Mouse (Mus musculus): ENCODE measurements at regions not wholly inside any gene's neighbourhood (a gene's known extent, or its start where the extent isn't known, plus 50 kb on each side); places are given as distances from the start of the nearest gene placed in this dataset.

- Histone ChIP-seq H3K4me1 (ENCODE audit: control insufficient read depth, insufficient read depth, insufficient read length, low read length) (no peaks in the 10 kb centered on the region), H3K4me3 (ENCODE audit: insufficient read depth, low read depth, low read length) (no peak overlapping the region), H3K27ac (replicated peaks; ENCODE audit: low read depth, low read length) (no peak overlapping the region)
These were observed 196.1 kb upstream of the Kdm8 start for GRCm38 (mm10) chr7:125248386-125248785.

- H3K4me3 ChIP-seq (ENCODE audit: insufficient read depth, low read depth, low read length) = no peak overlapping the region
- no peaks in the 10 kb centered on the region for H3K4me1 ChIP-seq (ENCODE audit: control insufficient read depth, insufficient read depth, insufficient read length, low read length)
- H3K27ac ChIP-seq (replicated peaks; ENCODE audit: low read depth, low read length) = no peak overlapping the region
These were observed 194.1 kb upstream of the Kdm8 start for GRCm38 (mm10) chr7:125250385-125250784.

GRCm38 (mm10) chr7:125250970-125251585 is 193.4 kb upstream of the Kdm8 start:
- H3K4me1 ChIP-seq (ENCODE audit: control insufficient read depth, insufficient read depth, insufficient read length, low read length) = no peaks in the 10 kb centered on the region
- H3K27ac ChIP-seq (replicated peaks; ENCODE audit: low read depth, low read length) = no peak overlapping the region

GRCm38 (mm10) chr7:125254302-125254701 is 190.2 kb upstream of the Kdm8 start:
- Histone ChIP-seq H3K4me1 (ENCODE audit: control insufficient read depth, insufficient read depth, insufficient read length, low read length) (no peaks in the 10 kb centered on the region), H3K27ac (replicated peaks; ENCODE audit: low read depth, low read length) (no peak overlapping the region), H3K4me3 (ENCODE audit: insufficient read depth, low read depth, low read length) (no peak overlapping the region)

More at GRCm38 (mm10) chr7:125250970-125251585, 193.4 kb upstream of the Kdm8 start:
- no peak overlapping the region for H3K4me3 ChIP-seq (ENCODE audit: insufficient read depth, low read depth, low read length)

GRCm38 (mm10) chr7:125259016-125259415 is 185.5 kb upstream of the Kdm8 start:
- no peak overlapping the region for H3K27ac ChIP-seq (replicated peaks; ENCODE audit: low read depth, low read length)
- no peaks in the 10 kb centered on the region for H3K4me1 ChIP-seq (ENCODE audit: control insufficient read depth, insufficient read depth, insufficient read length, low read length)
- no peak overlapping the region for H3K4me3 ChIP-seq (ENCODE audit: insufficient read depth, low read depth, low read length)

- H3K4me1 ChIP-seq (ENCODE audit: control insufficient read depth, insufficient read depth, insufficient read length, low read length) = no peaks in the 10 kb centered on the region
- H3K4me3 ChIP-seq (ENCODE audit: insufficient read depth, low read depth, low read length) = no peak overlapping the region
- no peak overlapping the region for H3K27ac ChIP-seq (replicated peaks; ENCODE audit: low read depth, low read length)
These were observed 182.3 kb upstream of the Kdm8 start for GRCm38 (mm10) chr7:125262133-125262532.

GRCm38 (mm10) chr7:125262672-125263365 is 181.7 kb upstream of the Kdm8 start:
- Histone ChIP-seq H3K27ac (replicated peaks; ENCODE audit: low read depth, low read length) (no peak overlapping the region), H3K4me1 (ENCODE audit: control insufficient read depth, insufficient read depth, insufficient read length, low read length) (no peaks in the 10 kb centered on the region), H3K4me3 (ENCODE audit: insufficient read depth, low read depth, low read length) (no peak overlapping the region)

- Histone ChIP-seq H3K4me1 (ENCODE audit: control insufficient read depth, insufficient read depth, insufficient read length, low read length) (no peaks in the 10 kb centered on the region), H3K4me3 (ENCODE audit: insufficient read depth, low read depth, low read length) (no peak overlapping the region), H3K27ac (replicated peaks; ENCODE audit: low read depth, low read length) (no peak overlapping the region)
These were observed 180.7 kb upstream of the Kdm8 start for GRCm38 (mm10) chr7:125263756-125264155.

GRCm38 (mm10) chr7:125270711-125271110 is 173.8 kb upstream of the Kdm8 start:
- Histone ChIP-seq H3K4me3 (ENCODE audit: insufficient read depth, low read depth, low read length) (no peak overlapping the region), H3K27ac (replicated peaks; ENCODE audit: low read depth, low read length) (no peak overlapping the region), H3K4me1 (ENCODE audit: control insufficient read depth, insufficient read depth, insufficient read length, low read length) (no peaks in the 10 kb centered on the region)

GRCm38 (mm10) chr7:125271356-125271755 is 173.1 kb upstream of the Kdm8 start:
- Histone ChIP-seq H3K4me3 (ENCODE audit: insufficient read depth, low read depth, low read length) (no peak overlapping the region), H3K27ac (replicated peaks; ENCODE audit: low read depth, low read length) (no peak overlapping the region), H3K4me1 (ENCODE audit: control insufficient read depth, insufficient read depth, insufficient read length, low read length) (no peaks in the 10 kb centered on the region)

GRCm38 (mm10) chr7:125281371-125281770 is 163.1 kb upstream of the Kdm8 start:
- no peak overlapping the region for H3K27ac ChIP-seq (replicated peaks; ENCODE audit: low read depth, low read length)
- H3K4me3 ChIP-seq (ENCODE audit: insufficient read depth, low read depth, low read length) = no peak overlapping the region
- no peaks in the 10 kb centered on the region for H3K4me1 ChIP-seq (ENCODE audit: control insufficient read depth, insufficient read depth, insufficient read length, low read length)

GRCm38 (mm10) chr7:125295226-125295625 is 149.2 kb upstream of the Kdm8 start:
- H3K4me3 ChIP-seq (ENCODE audit: insufficient read depth, low read depth, low read length) = no peak overlapping the region
- no peaks in the 10 kb centered on the region for H3K4me1 ChIP-seq (ENCODE audit: control insufficient read depth, insufficient read depth, insufficient read length, low read length)

GRCm38 (mm10) chr7:125308433-125308832 is 136.0 kb upstream of the Kdm8 start:
- H3K4me1 ChIP-seq (ENCODE audit: control insufficient read depth, insufficient read depth, insufficient read length, low read length) = no peaks in the 10 kb centered on the region
- H3K27ac ChIP-seq (replicated peaks; ENCODE audit: low read depth, low read length) = no peak overlapping the region
- H3K4me3 ChIP-seq (ENCODE audit: insufficient read depth, low read depth, low read length) = no peak overlapping the region

More at GRCm38 (mm10) chr7:125295226-125295625, 149.2 kb upstream of the Kdm8 start:
- no peak overlapping the region for H3K27ac ChIP-seq (replicated peaks; ENCODE audit: low read depth, low read length)

GRCm38 (mm10) chr7:125310971-125311370 is 133.5 kb upstream of the Kdm8 start:
- no peak overlapping the region for H3K4me3 ChIP-seq (ENCODE audit: insufficient read depth, low read depth, low read length)
- no peak overlapping the region for H3K27ac ChIP-seq (replicated peaks; ENCODE audit: low read depth, low read length)
- no peaks in the 10 kb centered on the region for H3K4me1 ChIP-seq (ENCODE audit: control insufficient read depth, insufficient read depth, insufficient read length, low read length)

GRCm38 (mm10) chr7:125313604-125314003 is 130.9 kb upstream of the Kdm8 start:
- Histone ChIP-seq H3K4me1 (ENCODE audit: control insufficient read depth, insufficient read depth, insufficient read length, low read length) (no peaks in the 10 kb centered on the region), H3K4me3 (ENCODE audit: insufficient read depth, low read depth, low read length) (no peak overlapping the region), H3K27ac (replicated peaks; ENCODE audit: low read depth, low read length) (no peak overlapping the region)

- no peak overlapping the region for H3K27ac ChIP-seq (replicated peaks; ENCODE audit: low read depth, low read length)
- H3K4me1 ChIP-seq (ENCODE audit: control insufficient read depth, insufficient read depth, insufficient read length, low read length) = no peaks in the 10 kb centered on the region
These were observed 109.7 kb upstream of the Kdm8 start for GRCm38 (mm10) chr7:125334769-125335168.

More at GRCm38 (mm10) chr7:125334769-125335168, 109.7 kb upstream of the Kdm8 start:
- H3K4me3 ChIP-seq (ENCODE audit: insufficient read depth, low read depth, low read length) = no peak overlapping the region

Data from brown adipose tissue, adult 24 weeks (tissue).